Mouse (Mus musculus): ENCODE measurements around the gene Lpin1. TPM values are rescaled to one million over a fixed set of nuclear protein-coding genes. Genes with fewer than 3 reads are reported as not detected.

Lpin1 gene
- polyA plus RNA-seq, 1 experiment from 2014 or later, result 10.6 TPM

Other genes starting within 250 kb of the Lpin1 start
- gene Ntsr2, start 42.4 kb upstream of the Lpin1 start, polyA plus RNA-seq (2016; fragmentation: Nextera tagmentation; extraction: Ambion mirVana), result not detected in 2 replicates
- 19.0 and 28.1 TPM in 2 replicates for gene Greb1, start 189.9 kb upstream of the Lpin1 start, polyA plus RNA-seq (2016; fragmentation: Nextera tagmentation; extraction: Ambion mirVana)
- gene E2f6, start 200.0 kb upstream of the Lpin1 start, polyA plus RNA-seq (2016; fragmentation: Nextera tagmentation; extraction: Ambion mirVana), result 65.4 TPM in 2 replicates

Measured in hindbrain, embryonic 10.5 days (tissue).